Mouse (Mus musculus): ENCODE data around the gene Gpx2.

GRCm38 (mm10) chr12:76770841-76771500, 24.4 kb downstream of the Gpx2 start:
- TF ChIP-seq CTCF (IDR thresholded peaks at IDR 0.05; ENCODE audit: low read depth) (no peak), EP300 (IDR thresholded peaks at IDR 0.05; ENCODE audit: low read depth) (no peak)

Data from liver, embryonic 14.5 days (tissue).